Mouse (Mus musculus) Muller cell, postnatal 12 days (primary cell): ENCODE data around the gene Dab2ip.

Source experiments
- DNase-seq: peaks from one replicate; pipeline ENCODE4 v3.0.0-alpha.2; 2015; ENCODE audit errors: inconsistent ontology term

Dab2ip gene

DNA sequence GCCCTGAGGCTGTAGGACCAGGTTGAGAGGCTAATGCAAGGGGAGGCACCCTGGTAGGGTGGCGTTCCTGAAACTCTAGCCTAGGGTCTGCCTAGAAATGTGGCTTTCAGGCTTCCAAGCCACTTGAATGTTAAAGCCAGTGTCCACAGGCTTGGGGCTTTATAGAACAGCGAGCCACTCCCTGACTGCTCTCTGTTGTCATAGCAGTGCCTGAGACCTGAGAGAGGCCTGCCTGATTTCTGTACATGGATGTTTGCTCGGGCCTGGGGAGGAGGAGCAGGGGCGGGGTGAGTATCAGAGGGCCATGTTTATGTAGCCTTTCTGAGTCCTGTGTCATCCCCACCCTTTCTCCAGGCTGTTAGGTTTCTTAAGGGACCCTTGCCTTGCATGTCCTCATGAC lies 94.9 kb downstream of the Dab2ip start:
- DNase-seq: no peak

DNA sequence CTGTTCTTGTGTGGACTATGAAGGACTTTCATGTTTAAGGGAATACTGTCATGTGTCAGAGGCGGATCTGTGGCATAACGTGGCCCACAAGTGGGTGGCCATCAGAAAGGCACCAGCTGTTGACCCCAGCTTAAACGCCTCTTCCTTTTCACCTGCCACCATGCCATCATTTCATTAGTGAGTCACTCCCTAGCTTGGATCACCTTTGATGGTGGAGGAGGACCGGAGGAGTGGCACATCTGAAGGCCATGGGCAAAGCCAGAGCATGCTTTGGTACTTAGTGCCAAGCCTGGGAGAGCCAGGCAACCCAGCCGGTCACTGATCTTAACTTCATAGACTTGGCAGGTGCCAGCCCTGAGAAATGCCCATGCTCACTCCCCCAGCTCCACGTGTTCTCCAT lies 96.7 kb downstream of the Dab2ip start:
- DNase-seq: no peak

DNA sequence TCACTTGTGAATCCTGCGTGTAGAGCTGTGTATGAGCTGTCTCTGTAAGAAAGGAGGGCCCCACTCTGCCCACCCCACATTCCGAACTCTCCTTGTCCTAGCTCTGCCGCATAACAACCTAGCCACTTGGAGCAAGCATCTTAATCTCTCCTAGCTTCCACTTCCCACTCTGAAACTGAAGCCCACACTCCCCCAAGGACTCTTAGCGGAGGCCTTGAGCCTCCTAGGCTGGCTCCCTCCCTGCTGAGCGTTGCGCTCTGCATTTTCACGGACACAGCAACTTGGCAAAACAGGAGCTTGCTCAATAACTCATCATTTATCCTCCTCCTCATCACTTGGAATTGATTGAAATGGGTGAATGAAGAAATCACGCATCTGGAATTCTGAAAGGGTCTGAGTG lies 97.9 kb downstream of the Dab2ip start:
- no peak for DNase-seq

DNA sequence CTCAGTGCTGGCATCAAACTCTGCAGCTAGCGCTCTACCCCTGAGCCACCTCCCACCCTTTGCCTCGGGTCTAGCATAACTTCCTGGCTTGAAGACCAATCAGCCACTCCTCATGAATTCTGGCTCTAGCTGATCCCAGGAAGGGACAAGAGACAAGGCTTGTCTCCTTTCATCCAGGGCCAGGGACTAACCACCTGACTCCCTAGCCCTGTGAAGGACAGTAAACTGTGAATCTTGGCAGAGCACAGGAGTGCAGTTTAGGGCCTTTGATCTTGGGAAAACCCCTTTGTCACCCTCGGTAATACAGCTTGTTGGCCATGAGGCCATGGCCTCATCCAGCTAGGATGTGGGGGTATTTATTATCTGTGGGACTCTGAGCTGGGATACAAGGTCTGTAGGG lies 100.2 kb downstream of the Dab2ip start:
- DNase-seq: peak; percentile 39

DNA sequence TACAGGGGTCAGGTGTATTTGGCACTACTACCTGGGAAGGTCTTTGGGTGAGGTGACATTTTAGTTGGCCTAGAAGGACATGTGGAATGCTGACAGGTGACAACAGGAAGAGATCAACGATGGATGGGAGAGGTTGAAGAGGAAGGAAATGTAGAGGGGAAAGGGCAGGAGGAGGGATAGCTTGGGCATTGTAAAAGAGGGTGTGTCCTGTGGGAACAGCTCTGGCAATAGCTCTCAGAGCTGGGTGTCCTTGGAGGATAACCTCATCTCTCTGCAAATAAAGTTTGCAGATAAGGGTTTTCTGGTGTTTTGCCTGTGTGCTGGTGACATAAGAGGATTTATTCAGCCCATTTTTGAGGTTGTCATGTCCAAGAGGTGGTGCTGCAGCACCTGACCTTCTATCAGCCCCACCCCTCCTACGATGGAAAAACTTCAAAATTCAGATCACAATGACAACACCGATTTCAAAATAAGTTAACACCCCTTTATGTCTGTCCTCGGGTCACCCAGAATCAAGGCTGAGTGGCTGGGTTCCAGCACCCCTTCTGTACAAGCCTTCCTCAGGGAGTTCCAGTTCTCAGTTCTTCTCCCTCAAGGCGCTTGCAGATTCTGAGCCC lies 101.6 kb downstream of the Dab2ip start:
- DNase-seq: no peak

DNA sequence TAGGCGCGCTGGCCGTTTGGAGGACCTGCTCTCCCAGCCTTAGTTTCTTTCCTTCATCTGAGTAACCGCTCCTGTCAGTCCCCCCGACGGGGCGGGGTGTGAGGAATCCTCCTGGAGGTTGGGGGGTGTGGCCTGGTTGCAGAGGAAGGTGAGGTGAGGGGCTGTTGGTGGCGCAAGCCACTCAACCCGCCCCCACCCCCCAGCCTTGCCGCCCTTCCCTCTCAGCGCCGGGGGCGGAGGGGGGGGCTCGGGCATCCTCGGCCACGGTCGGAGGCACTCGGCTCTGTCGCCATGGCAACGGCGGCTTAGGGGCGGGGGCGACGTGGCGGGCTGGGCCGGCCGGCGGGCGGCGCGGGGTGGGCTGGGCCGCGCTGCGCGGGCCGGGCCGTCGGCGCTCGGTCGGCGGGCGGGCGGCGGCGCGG lies 102.9 kb downstream of the Dab2ip start:
- DNase-seq: peak; percentile 84

DNA sequence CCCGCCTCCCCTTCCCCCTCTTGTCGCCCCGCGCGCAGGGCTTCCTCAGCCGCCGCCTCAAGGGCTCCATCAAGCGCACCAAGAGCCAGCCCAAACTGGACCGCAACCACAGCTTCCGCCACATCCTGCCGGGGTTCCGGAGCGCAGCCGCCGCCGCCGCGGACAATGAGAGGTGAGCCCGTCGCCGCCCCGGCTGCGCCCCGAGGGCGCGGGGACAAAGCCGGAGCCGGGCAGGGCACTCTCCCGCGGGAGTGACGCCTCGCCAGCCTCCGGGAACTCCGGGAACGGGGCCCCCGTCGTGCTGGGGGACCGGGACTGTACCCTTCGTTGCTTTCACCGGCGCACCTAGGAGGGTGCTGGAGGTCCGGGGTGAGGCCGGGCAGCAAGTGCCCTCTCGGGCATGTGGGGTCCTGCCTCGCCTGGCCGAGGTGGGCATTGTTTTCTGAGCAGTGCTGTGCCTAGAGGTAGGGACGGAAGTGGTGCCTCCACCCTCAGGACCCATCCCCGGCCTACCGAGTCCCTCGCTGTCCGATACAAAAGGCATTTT lies 103.5 kb downstream of the Dab2ip start:
- DNase-seq: peak; percentile 73

DNA sequence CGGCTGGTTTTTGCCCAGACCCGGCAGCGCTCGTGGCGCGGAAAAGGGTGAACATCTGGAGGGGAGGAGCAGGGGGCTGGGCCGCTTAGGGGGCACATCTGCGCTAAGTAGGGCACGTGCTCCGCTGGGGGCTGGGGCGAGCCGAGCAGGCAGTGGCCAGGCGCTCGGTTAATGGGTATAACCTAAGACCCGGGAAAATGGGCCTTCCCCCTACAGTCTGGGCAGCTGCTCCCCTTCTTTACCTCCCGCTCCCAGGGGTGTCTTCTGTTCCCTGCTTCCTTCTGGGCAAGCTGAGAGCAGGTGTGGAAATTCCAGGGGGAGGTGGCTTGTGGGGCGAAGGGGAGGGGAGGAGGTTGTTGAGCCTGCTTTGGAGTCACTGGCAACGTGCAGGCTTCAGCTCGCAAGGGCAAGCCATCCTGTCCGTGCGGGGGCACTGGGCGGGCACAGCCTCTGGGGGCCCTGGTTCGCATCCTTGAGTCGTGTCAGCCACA lies 104.0 kb downstream of the Dab2ip start:
- peak; percentile 37 for DNase-seq

DNA sequence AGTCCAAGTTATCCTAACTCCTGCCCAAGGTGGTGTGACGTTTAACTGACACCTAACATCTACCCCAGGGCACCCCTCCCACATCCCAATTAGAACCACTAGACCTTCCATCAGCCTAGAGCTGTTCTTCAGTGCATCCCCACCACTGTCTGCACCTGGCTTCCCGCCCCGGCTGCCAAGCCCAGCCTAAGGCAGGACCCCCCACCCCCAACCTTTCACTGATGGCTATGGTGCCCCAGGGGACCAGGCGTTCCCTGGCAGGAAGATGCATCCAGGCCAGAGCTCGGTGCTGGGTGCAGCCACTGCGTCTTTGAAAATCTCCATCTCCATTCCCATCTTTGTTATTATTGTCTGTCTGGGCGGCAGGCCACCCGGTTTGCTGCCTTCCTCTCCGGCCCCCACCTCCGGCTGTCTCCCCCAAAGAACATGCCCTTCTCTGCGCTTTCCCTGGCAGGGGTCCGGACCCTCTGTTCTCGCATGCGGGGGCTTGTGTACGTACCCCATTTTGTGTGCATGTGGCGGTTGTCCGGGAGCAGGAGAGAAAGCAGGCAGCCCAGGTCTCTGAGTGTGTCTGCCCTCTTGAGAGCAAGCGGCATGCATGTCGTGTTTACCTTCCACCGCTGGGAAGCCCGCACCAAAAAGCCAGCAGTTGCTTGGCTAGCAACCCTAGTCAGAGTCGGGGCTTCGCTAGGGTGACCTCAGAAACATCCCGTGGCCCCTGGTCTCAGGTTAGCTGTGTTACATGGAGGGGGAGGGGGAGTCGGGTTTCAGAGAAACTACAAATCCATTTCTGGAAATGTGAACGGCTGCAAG lies 104.9 kb downstream of the Dab2ip start:
- no peak for DNase-seq

DNA sequence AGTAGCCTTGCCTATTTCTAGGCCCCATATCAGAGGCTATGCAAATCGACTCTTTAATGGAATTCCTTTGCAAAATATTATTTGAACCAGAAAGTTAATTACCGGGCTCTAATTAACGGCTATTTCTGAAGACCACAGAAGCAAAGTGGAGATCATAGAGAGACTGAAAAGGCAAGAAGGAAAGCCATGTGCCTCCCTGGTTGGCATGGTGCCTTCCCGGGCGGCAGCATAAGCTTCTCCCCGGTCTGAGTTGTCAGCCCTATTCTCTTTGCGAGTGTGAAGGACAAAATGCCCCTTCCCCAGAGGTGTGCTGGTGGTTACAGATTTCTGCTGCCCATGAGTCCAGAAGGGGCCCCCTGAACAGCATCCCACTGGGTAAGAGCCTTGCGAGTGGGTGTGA lies 109.7 kb downstream of the Dab2ip start:
- DNase-seq: peak; percentile 71

DNA sequence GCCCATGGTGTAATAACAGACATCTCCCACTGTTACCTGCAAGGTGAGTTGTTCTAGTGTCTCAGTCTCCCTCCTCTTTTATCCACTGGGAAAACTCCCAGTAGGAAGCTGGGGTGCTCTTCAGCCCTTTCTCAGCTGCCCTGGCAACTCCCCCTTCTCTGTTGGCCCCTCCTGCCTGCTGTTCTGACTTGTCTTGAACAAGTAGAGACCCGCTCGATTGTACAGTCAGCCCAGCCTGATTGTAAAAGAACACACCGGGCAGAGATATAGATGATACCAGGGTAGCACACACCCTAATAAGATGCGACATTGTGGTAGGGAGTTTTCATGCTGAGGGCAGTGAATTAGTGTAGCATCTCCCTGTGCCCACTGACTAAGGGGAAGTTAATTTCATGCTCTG lies 111.2 kb downstream of the Dab2ip start:
- no peak for DNase-seq

DNA sequence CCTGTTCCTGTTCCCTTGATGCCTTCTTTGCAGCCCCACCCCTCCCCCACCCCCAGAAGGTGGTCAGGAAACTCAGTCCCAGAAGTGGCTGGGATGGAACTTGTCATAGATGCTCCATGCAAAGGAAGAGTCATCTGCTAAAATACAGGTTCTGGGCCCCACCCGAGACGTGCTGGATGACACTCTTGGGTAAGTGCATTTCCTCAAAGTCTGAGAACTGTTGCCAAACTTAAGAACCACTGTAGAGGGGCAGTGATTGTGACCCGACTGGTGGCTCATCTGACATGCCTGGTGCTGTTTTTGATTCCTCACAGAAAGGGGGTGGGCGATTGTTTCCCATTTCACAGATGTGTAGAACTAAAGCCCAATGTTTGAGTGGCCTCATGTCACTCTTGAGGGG lies 111.7 kb downstream of the Dab2ip start:
- DNase-seq: no peak

DNA sequence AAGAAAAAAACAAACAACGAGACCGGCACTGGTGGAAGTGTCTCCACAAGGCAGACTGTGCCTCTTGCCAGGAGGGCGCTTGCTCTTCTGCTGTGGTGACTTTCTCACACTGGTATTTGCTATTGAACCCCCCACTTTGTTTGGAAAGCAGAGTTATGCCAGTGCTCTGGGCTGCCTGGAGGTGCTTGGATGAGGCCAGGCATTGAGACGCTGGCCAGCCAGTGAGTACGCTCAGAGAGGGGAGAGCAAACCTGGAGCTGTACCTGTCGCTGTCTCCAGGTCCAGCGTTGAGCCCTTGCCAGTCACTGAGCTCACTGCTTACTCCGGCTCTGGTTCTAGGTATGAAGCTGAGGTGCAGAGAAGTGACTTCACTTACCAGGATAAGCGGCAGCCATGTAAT lies 112.2 kb downstream of the Dab2ip start:
- peak; percentile 56 for DNase-seq

DNA sequence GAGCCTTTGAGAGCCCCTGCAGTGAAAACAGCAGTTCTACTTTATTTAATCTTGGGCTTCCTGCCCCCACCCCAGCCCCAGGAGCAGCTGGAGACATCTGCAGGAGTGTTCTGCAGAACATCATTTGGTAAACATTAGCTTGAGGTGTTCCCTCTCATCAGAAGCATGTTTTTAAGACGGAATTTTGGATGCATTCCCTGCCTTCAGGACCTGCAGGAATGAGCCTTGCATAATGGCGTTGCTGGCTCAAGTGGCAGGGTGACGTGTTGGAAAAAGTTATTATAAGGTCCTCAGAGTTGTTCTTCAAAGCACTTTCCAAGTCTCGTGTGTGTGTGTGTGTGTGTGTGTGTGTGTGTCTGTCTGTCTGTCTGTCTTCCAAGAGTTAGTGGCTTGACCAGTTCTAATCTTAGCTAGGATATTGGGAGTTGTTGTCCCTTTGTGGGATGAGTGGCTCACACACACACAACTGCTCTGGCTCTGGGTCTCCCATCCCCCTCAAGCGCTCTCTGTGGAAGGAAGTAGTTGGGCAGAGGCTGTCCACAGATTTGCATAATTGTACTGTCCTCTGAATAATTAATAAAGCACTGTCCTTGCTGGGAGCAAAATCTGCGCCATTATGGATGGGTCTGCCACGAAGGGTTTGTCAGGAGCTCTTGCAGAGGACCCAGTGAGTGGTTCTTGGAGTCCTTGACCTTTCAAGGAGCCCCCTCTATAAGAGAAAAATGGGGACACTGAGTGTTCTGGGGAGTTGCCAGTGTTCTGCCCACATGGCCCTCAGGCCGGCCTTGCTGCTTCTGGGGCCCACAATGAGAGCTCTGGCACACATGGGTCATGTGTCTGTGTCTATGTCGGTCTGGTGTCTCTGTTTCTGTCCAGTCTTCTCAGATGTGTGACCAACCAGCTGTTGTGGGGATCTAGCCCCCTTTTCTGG lies 114.2 kb downstream of the Dab2ip start:
- DNase-seq: no peak

DNA sequence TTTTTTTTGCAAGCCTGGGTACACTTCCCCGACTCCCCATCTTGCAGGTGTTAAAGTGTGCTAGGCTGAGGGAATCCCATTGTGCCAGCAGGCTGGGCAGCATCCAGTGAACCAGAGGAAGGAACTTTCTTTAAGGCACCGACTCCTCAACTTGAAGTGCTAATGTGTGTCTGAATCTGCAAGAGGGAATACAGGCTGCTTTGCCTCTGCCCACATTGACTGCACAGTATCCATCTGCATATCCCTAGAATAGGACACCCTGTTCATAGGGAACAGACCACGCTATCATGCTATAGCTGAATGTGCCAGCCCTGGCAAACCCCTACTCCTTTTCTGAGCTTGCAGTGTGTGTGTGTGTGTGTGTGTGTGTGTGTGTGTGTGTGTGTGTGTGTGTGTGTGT lies 115.1 kb downstream of the Dab2ip start:
- no peak for DNase-seq

DNA sequence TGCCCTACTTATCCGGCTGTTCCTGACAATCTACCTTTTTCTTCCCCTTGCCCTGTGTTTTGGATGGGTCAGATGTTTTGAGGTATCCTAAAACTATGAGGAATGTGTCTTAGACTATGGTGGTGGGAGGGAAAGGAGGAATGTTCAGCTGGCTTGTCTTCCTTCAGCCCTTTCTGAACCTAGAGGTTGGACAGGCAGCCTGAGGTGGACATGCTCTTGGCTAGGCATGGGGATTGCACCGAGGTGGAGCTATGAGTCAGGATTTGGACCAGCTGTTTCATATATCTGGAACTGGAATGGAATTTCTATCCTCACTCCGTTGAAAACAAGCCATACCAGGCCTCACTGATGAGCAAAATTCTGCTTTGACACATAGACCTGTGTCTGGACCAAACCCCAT lies 115.9 kb downstream of the Dab2ip start:
- DNase-seq: peak; percentile 85

DNA sequence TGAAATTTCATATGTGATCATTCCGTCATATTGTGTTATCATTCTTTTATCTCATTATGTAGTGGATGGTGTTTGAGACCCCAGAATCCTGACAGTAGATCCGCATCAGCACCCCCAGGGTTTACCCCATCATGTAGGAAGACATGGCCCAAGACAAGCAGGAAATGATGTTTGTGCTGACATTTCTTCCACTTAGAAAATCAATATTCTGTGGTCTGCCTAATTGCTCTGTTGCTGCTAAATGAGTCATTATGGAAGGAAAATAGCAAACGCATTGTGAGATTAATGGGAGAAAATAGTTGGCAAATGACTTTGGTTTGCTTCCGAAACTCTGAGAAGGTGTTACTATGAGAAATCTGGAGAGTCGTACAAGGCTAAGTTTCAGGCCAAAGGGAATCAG lies 116.4 kb downstream of the Dab2ip start:
- DNase-seq: peak; percentile 90

DNA sequence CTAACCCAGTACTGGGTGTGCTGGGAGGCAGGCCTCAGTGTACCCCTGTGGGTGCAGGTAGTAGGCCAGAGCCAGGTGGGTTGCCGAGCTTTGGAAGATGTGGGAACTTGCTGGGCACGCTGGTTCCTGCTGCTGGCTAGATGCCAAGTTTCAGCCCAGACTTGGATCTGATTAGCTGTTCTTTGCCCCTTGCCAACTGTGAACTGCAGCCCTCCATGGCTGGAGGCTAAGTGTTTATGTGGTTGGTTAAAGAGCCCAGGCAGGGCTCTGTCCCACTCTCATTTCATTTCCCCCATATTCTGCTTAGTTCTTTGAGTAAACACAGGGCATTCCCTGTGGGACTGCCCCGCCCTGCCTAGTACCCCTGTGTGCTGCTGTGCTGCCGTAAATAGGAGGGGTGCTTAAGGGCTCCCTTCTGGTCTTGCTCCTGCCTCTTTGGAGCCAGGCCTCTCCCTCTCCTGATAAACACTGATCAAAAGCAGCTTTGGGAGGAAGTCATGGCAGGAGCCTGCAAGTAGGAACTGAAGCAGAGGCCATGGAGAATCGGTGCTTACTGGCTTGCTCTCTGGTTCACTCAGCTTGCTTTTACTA lies 118.1 kb downstream of the Dab2ip start:
- DNase-seq: peak; percentile 44

DNA sequence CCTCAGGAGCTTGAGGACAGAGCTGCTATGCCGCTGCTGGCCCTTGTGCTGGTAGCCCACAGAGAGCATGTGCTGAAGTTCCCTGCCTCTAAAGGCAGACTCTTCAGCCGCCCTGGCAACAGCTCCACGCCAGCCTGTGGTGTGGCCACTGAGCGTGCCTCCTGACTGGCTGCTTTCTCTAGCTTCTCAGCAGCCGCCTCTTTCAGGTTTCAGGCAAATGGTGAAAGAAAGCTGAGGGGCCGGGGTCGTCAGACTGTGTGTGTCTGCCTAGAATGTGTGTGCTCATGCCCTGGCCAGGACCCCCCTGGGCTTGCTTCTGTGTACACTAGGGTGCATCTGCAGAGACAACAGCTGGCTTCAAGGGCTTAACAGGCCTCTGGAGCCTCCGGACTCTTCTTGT lies 119.8 kb downstream of the Dab2ip start:
- peak; percentile 67 for DNase-seq

DNA sequence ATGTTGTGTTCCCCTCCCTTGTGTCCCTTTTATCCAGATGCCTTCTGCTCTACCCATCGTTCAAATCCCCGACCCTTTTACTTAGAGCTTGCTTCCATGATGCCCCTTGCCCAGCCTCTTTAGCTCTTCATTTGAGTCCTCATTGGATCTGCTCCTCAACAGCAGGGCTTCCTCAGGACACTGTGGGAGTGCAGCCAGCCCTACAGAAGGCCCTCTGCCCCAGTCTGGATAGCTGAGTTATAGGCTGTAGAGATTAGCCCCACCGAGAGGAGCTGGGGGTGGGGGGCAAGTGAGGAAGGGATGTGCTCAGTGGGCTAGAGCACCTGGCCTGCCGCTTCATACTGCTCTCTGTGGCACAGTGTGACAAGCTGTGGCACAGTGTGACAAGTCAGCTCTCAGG lies 120.4 kb downstream of the Dab2ip start:
- DNase-seq: no peak

DNA sequence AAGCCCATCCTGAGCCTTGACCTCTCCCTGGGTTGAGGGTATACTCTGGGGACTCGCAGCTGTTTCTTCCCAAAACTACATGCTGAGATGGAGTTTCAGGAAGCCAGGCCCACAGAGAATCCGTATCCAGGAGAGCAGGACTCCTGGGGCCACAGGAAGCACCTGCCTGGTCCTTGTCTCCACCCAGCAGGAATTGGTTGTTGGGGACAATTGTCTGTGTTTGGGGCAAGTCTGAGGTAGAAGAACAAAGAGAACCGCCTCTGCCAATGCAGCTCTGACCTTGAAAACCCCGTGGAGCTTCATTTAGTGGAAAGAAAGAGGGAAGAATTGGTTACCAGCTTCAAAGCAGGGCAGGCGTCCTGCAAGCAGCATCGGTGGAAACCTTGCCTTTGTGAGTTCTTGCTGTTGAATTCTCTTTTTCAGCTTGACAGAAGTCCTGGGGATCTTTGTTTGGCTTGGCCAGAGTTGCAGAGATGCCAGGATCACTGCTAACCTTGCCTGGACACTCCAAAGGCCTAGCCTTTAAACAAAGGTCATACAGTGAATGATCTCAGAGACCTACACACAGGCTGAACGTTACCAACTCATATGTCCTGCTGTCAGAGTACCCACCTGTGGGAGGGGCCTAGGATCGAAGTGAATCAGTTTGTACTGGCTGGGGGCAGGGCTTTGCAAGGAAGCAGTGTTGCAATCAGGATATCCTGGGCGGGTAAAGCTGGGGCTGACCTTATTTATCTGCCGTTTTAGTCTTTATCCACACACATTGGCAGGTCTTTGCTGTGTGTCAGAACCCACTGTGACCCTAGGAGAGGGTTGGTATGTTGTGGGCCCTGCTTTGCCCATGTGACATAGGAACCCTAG lies 122.0 kb downstream of the Dab2ip start:
- DNase-seq: peak; percentile 50
